Mouse (Mus musculus): ENCODE measurements around the gene Nubp2.
A peak's percentile ranks its signal among the peaks of the same experiment; 100 is the strongest.

Gene Nubp2

GRCm38 (mm10) chr17:24894061-24894994 is 8.2 kb upstream of the Nubp2 start:
- peak; percentile 39 for DNase-seq

- DNase-seq: peak; percentile 43
These were observed 7.1 kb upstream of the Nubp2 start for GRCm38 (mm10) chr17:24893276-24893675.

GRCm38 (mm10) chr17:24892785-24893184 is 6.6 kb upstream of the Nubp2 start:
- DNase-seq: peak; percentile 64

GRCm38 (mm10) chr17:24891321-24891720 is 5.2 kb upstream of the Nubp2 start:
- peak; percentile 79 for DNase-seq

GRCm38 (mm10) chr17:24890151-24891092 is 4.3 kb upstream of the Nubp2 start:
- DNase-seq: no peak

- DNase-seq: no peak
These were observed 2.7 kb upstream of the Nubp2 start for GRCm38 (mm10) chr17:24888862-24889261.

GRCm38 (mm10) chr17:24887291-24888080 is 1.3 kb upstream of the Nubp2 start:
- DNase-seq: peak; percentile 63

GRCm38 (mm10) chr17:24886932-24887271 is 753 bp upstream of the Nubp2 start:
- no peak for DNase-seq

GRCm38 (mm10) chr17:24885356-24886133 is 604 bp downstream of the Nubp2 start:
- DNase-seq: peak; percentile 66

GRCm38 (mm10) chr17:24884391-24884790 is 1.8 kb downstream of the Nubp2 start:
- DNase-seq: no peak

GRCm38 (mm10) chr17:24881738-24882440 is 4.3 kb downstream of the Nubp2 start:
- no peak for DNase-seq

- no peak for DNase-seq
These were observed 7.6 kb downstream of the Nubp2 start for GRCm38 (mm10) chr17:24878531-24878930.

- no peak for DNase-seq
These were observed 8.1 kb downstream of the Nubp2 start for GRCm38 (mm10) chr17:24878117-24878397.

- DNase-seq: no peak
These were observed 8.6 kb downstream of the Nubp2 start for GRCm38 (mm10) chr17:24877336-24878116.

- no peak for DNase-seq
These were observed 11.2 kb downstream of the Nubp2 start for GRCm38 (mm10) chr17:24874989-24875388.

GRCm38 (mm10) chr17:24874405-24874745 is 11.8 kb downstream of the Nubp2 start:
- no peak for DNase-seq

GRCm38 (mm10) chr17:24873695-24874404 is 12.3 kb downstream of the Nubp2 start:
- no peak for DNase-seq

GRCm38 (mm10) chr17:24867914-24868313 is 18.2 kb downstream of the Nubp2 start:
- DNase-seq: no peak

- peak; percentile 90 for DNase-seq
These were observed 20.4 kb downstream of the Nubp2 start, which contains the start of gene Igfals for GRCm38 (mm10) chr17:24865776-24866175. Igfals (plus strand) TSS chr17:24865997.

GRCm38 (mm10) chr17:24861785-24862184 is 24.4 kb downstream of the Nubp2 start:
- no peak for DNase-seq

All from cerebellum, adult 9-10 months (tissue).